Comparison of ENCODE assay signal across 7 mouse cellular contexts in the genomic region with DNA sequence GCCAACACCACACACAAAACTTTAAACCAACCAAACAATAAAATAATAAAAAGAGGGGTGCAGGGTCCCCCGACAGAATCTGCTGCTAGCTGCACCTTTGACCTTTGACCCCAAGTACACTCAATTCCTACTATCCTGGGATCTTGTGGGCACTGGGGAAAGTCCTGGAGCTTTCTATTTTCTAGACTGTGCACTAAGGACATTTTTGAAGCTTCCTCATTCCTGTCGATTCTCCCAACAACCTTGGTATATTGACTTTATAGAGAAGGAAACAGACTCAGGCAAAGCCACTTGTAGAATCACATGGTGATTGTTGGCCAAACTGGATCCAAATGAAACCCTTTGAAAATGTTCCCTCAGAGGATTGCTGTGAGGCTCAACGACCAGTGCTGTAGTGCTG. TPM values are rescaled to one million over a fixed set of nuclear protein-coding genes. Genes with fewer than 3 reads are reported as not detected.
A peak's percentile ranks its signal among the peaks of the same experiment; 100 is the strongest.
DNase-seq lines count a peak whose midpoint lies in the region; ATAC-seq and TF ChIP-seq lines count a peak whose summit lies in the region.

No protein-coding gene starts in this region.

- no peak for ATAC-seq in lung, embryonic 14.5 days (ENCODE audit: insufficient read depth)
- no peak for ATAC-seq in embryonic facial prominence, embryonic 15.5 days (ENCODE audit: insufficient number of reproducible peaks, low FRiP score, low TSS enrichment, low read depth)
- ATAC-seq in neural tube, embryonic 15.5 days (ENCODE audit: low FRiP score): no peak

- peak overlapping the region; percentile 67 for H3K9ac ChIP-seq in lung, embryonic 14.5 days
- H3K9ac ChIP-seq in embryonic facial prominence, embryonic 15.5 days: peak overlapping the region; percentile 50; the same call in 1 of the 2 replicates
- H3K9ac ChIP-seq in neural tube, embryonic 15.5 days (replicated peaks): peak overlapping the region; percentile 64

- peak; percentile 24 for DNase-seq in lung, embryonic 14.5 days
- no peak for DNase-seq in lung, postnatal 10 days
- DNase-seq in limb, embryonic 10.5 days (ENCODE audit: low spot score): no peak
- DNase-seq in urinary bladder, adult 2 months (ENCODE audit: low spot score): no peak
- no peak for DNase-seq in yolk sac, embryonic 10.5 days (ENCODE audit: low spot score)

- H3K27ac ChIP-seq in lung, embryonic 14.5 days (ENCODE audit: low read depth): peak overlapping the region; percentile 97
- H3K27ac ChIP-seq in embryonic facial prominence, embryonic 15.5 days (replicated peaks): peak overlapping the region; percentile 99
- H3K27ac ChIP-seq in limb, embryonic 10.5 days: peak overlapping the region; percentile 98
- peak overlapping the region; percentile 99 for H3K27ac ChIP-seq in neural tube, embryonic 15.5 days (replicated peaks)

- H3K4me2 ChIP-seq in lung, embryonic 14.5 days: peak overlapping the region; percentile 66
- H3K4me2 ChIP-seq in embryonic facial prominence, embryonic 15.5 days (replicated peaks): peak overlapping the region; percentile 54
- H3K4me2 ChIP-seq in neural tube, embryonic 15.5 days: peak overlapping the region; percentile 69

- H3K4me1 ChIP-seq in lung, embryonic 14.5 days (ENCODE audit: insufficient read depth): no peaks in the 10 kb centered on the region
- H3K4me1 ChIP-seq in embryonic facial prominence, embryonic 15.5 days: peaks cover 1% of the 10 kb centered on the region
- H3K4me1 ChIP-seq in limb, embryonic 10.5 days: peaks cover 18% of the 10 kb centered on the region
- H3K4me1 ChIP-seq in neural tube, embryonic 15.5 days: peaks cover 25% of the 10 kb centered on the region

- peak overlapping the region; percentile 62 for H3K4me3 ChIP-seq in lung, embryonic 14.5 days (ENCODE audit: low read depth, low read length)
- peak overlapping the region; percentile 74 for H3K4me3 ChIP-seq in embryonic facial prominence, embryonic 15.5 days (replicated peaks)
- H3K4me3 ChIP-seq in limb, embryonic 10.5 days: peak overlapping the region; percentile 69
- peak overlapping the region; percentile 72 for H3K4me3 ChIP-seq in neural tube, embryonic 15.5 days (replicated peaks)

- H3K27me3 ChIP-seq in lung, embryonic 14.5 days (ENCODE audit: insufficient read depth, low read length): no peaks in the 10 kb centered on the region
- H3K27me3 ChIP-seq in embryonic facial prominence, embryonic 15.5 days: no peaks in the 10 kb centered on the region
- H3K27me3 ChIP-seq in limb, embryonic 10.5 days (ENCODE audit: low read depth, poor library complexity, severe bottlenecking): no peaks in the 10 kb centered on the region
- no peaks in the 10 kb centered on the region for H3K27me3 ChIP-seq in neural tube, embryonic 15.5 days (replicated peaks)

- peaks cover 19% of the 10 kb centered on the region for H3K36me3 ChIP-seq in lung, embryonic 14.5 days (ENCODE audit: insufficient read depth)
- peaks cover 28% of the 10 kb centered on the region for H3K36me3 ChIP-seq in embryonic facial prominence, embryonic 15.5 days
- peaks cover 38% of the 10 kb centered on the region for H3K36me3 ChIP-seq in limb, embryonic 10.5 days
- H3K36me3 ChIP-seq in neural tube, embryonic 15.5 days: peaks cover 17% of the 10 kb centered on the region

- WGBS in lung, embryonic 14.5 days: 46% methylated on average over 3 of the region's 3 CpGs
- WGBS in embryonic facial prominence, embryonic 15.5 days: 56% methylated on average over 3 of the region's 3 CpGs
- 69% methylated on average over 3 of the region's 3 CpGs for WGBS in limb, embryonic 10.5 days
- 47% methylated on average over 3 of the region's 3 CpGs for WGBS in neural tube, embryonic 15.5 days

- H3K9me3 ChIP-seq in lung, embryonic 14.5 days (ENCODE audit: low read depth, low read length): no peaks in the 10 kb centered on the region
- H3K9me3 ChIP-seq in embryonic facial prominence, embryonic 15.5 days (replicated peaks): no peaks in the 10 kb centered on the region
- no peaks in the 10 kb centered on the region for H3K9me3 ChIP-seq in limb, embryonic 10.5 days (replicated peaks)
- H3K9me3 ChIP-seq in neural tube, embryonic 15.5 days (replicated peaks): no peaks in the 10 kb centered on the region

- TF ChIP-seq CTCF in lung, embryonic 14.5 days (IDR thresholded peaks at IDR 0.05; ENCODE audit: low read depth): no peak

RNA-seq across cellular contexts. Expression of a gene that starts 0.8 kb away (rescaled TPM):
- 0.74 TPM in 1 of 2 replicates, not detected in the other for polyA plus RNA-seq in lung, embryonic 14.5 days (2014; fragmentation: Nextera tagmentation; extraction: Ambion mirVana)
- polyA plus RNA-seq in embryonic facial prominence, embryonic 15.5 days (2015; fragmentation: Nextera tagmentation; extraction: Ambion mirVana): 1.2 TPM in 1 of 2 replicates, not detected in the other
- 2.0 TPM in 1 of 2 replicates, not detected in the other for polyA plus RNA-seq in limb, embryonic 10.5 days (2016; fragmentation: Nextera tagmentation; extraction: Ambion mirVana)
- polyA plus RNA-seq in neural tube, embryonic 15.5 days (2015; fragmentation: Nextera tagmentation; extraction: Ambion mirVana): 0.15 and 1.4 TPM in 2 replicates
- polyA plus RNA-seq in urinary bladder, adult 2 months (2012; rRNA removed): 0.25 TPM in 1 of 2 replicates, not detected in the other

RNA-seq across cellular contexts. Expression of a gene that starts 1.6 kb away (rescaled TPM):
- polyA plus RNA-seq in lung, embryonic 14.5 days (2014; fragmentation: Nextera tagmentation; extraction: Ambion mirVana): 41.9 and 46.4 TPM in 2 replicates
- 43.9 and 46.2 TPM in 2 replicates for polyA plus RNA-seq in embryonic facial prominence, embryonic 15.5 days (2015; fragmentation: Nextera tagmentation; extraction: Ambion mirVana)
- polyA plus RNA-seq in limb, embryonic 10.5 days (2016; fragmentation: Nextera tagmentation; extraction: Ambion mirVana): 64.8 and 68.3 TPM in 2 replicates
- polyA plus RNA-seq in neural tube, embryonic 15.5 days (2015; fragmentation: Nextera tagmentation; extraction: Ambion mirVana): 37.0 TPM in 2 replicates
- 19.5 and 22.8 TPM in 2 replicates for polyA plus RNA-seq in urinary bladder, adult 2 months (2012; rRNA removed)

RNA-seq across cellular contexts. Expression of a gene that starts 1.8 kb away (rescaled TPM):
- 13.6 and 13.8 TPM in 2 replicates for polyA plus RNA-seq in lung, embryonic 14.5 days (2014; fragmentation: Nextera tagmentation; extraction: Ambion mirVana)
- 15.2 and 15.8 TPM in 2 replicates for polyA plus RNA-seq in embryonic facial prominence, embryonic 15.5 days (2015; fragmentation: Nextera tagmentation; extraction: Ambion mirVana)
- 8.2 and 9.0 TPM in 2 replicates for polyA plus RNA-seq in limb, embryonic 10.5 days (2016; fragmentation: Nextera tagmentation; extraction: Ambion mirVana)
- polyA plus RNA-seq in neural tube, embryonic 15.5 days (2015; fragmentation: Nextera tagmentation; extraction: Ambion mirVana): 7.3 and 9.9 TPM in 2 replicates
- 25.1 and 25.4 TPM in 2 replicates for polyA plus RNA-seq in urinary bladder, adult 2 months (2012; rRNA removed)

RNA-seq across cellular contexts. Expression of a gene that starts 4.1 kb away (rescaled TPM):
- polyA plus RNA-seq in lung, embryonic 14.5 days (2014; fragmentation: Nextera tagmentation; extraction: Ambion mirVana): 7.4 TPM in 2 replicates
- 8.0 and 9.0 TPM in 2 replicates for polyA plus RNA-seq in embryonic facial prominence, embryonic 15.5 days (2015; fragmentation: Nextera tagmentation; extraction: Ambion mirVana)
- polyA plus RNA-seq in limb, embryonic 10.5 days (2016; fragmentation: Nextera tagmentation; extraction: Ambion mirVana): 7.5 and 7.7 TPM in 2 replicates
- 6.4 and 7.0 TPM in 2 replicates for polyA plus RNA-seq in neural tube, embryonic 15.5 days (2015; fragmentation: Nextera tagmentation; extraction: Ambion mirVana)
- polyA plus RNA-seq in urinary bladder, adult 2 months (2012; rRNA removed): 18.8 and 27.1 TPM in 2 replicates

RNA-seq across cellular contexts. Expression of a gene that starts 4.3 kb away (rescaled TPM):
- polyA plus RNA-seq in lung, embryonic 14.5 days (2014; fragmentation: Nextera tagmentation; extraction: Ambion mirVana): 5.6 and 6.0 TPM in 2 replicates
- polyA plus RNA-seq in embryonic facial prominence, embryonic 15.5 days (2015; fragmentation: Nextera tagmentation; extraction: Ambion mirVana): 35.4 and 37.8 TPM in 2 replicates
- 5.5 and 9.0 TPM in 2 replicates for polyA plus RNA-seq in limb, embryonic 10.5 days (2016; fragmentation: Nextera tagmentation; extraction: Ambion mirVana)
- polyA plus RNA-seq in neural tube, embryonic 15.5 days (2015; fragmentation: Nextera tagmentation; extraction: Ambion mirVana): 60.0 and 75.7 TPM in 2 replicates
- 13.1 and 13.7 TPM in 2 replicates for polyA plus RNA-seq in urinary bladder, adult 2 months (2012; rRNA removed)
